Mouse (Mus musculus) CH12.LX (cell line): ENCODE data around the gene Rnf5.

Source experiments
- CTCF ChIP-seq, 2 experiments: IDR thresholded peaks in 1 of 2; conservative IDR thresholded peaks in 1 of 2; 2 replicates each; pipeline ENCODE4 v1.5.1; 2011 to 2012; ENCODE audit warnings: low read depth in 2 of 2, low read length in 2 of 2, improper control_type of control experiment in 1 of 2, inconsistent platforms in 1 of 2, mild to moderate bottlenecking in 1 of 2, moderate library complexity in 1 of 2
- EP300 ChIP-seq: IDR thresholded peaks from 2 replicates; pipeline ENCODE4 v1.6.1; 2011; ENCODE audit warnings: low read length, improper control_type of control experiment
- IRF4 ChIP-seq: IDR thresholded peaks from 2 replicates; pipeline ENCODE4 v1.6.1; 2014; ENCODE audit warnings: low read depth, mild to moderate bottlenecking, inconsistent platforms, low read length, improper control_type of control experiment
- MAX ChIP-seq: IDR thresholded peaks from 2 replicates; pipeline ENCODE4 v1.6.1; 2011; ENCODE audit warnings: low read length, improper control_type of control experiment
- MEF2A ChIP-seq: IDR thresholded peaks from 2 replicates; pipeline ENCODE4 v1.6.1; 2014; ENCODE audit warnings: low read depth, mild to moderate bottlenecking, inconsistent platforms, low read length, improper control_type of control experiment, borderline replicate concordance
- MXI1 ChIP-seq: IDR thresholded peaks from 2 replicates; pipeline ENCODE4 v1.6.1; 2011; ENCODE audit warnings: mild to moderate bottlenecking, low read depth, low read length, improper control_type of control experiment
- MYC ChIP-seq: IDR thresholded peaks from 2 replicates; pipeline ENCODE4 v1.6.1; 2011; ENCODE audit warnings: low read depth, mild to moderate bottlenecking, improper control_type of control experiment, low read length
- PAX5 ChIP-seq: IDR thresholded peaks from 2 replicates; pipeline ENCODE4 v1.6.1; 2012; ENCODE audit warnings: low read length, inconsistent platforms, mixed read lengths
- POLR2A ChIP-seq: IDR thresholded peaks from 2 replicates; pipeline ENCODE4 v1.6.1; 2011; ENCODE audit warnings: low read depth, mild to moderate bottlenecking, improper control_type of control experiment, low read length
- RCOR1 ChIP-seq: conservative IDR thresholded peaks from 2 replicates; pipeline ENCODE4 v1.6.1; 2012; ENCODE audit warnings: low read depth, mild to moderate bottlenecking, inconsistent platforms, low read length, improper control_type of control experiment
- USF2 ChIP-seq: conservative IDR thresholded peaks from 2 replicates; pipeline ENCODE4 v1.6.1; 2011; ENCODE audit warnings: low read depth, low read length, improper control_type of control experiment
- ZC3H11A ChIP-seq: IDR thresholded peaks from 2 replicates; pipeline ENCODE4 v1.6.1; 2012; ENCODE audit warnings: low read depth, mild to moderate bottlenecking, inconsistent platforms, low read length, improper control_type of control experiment
- ZNF384 ChIP-seq: IDR thresholded peaks from 2 replicates; pipeline ENCODE4 v1.6.1; 2012; ENCODE audit warnings: low read depth, low read length, improper control_type of control experiment, inconsistent platforms

DNA sequence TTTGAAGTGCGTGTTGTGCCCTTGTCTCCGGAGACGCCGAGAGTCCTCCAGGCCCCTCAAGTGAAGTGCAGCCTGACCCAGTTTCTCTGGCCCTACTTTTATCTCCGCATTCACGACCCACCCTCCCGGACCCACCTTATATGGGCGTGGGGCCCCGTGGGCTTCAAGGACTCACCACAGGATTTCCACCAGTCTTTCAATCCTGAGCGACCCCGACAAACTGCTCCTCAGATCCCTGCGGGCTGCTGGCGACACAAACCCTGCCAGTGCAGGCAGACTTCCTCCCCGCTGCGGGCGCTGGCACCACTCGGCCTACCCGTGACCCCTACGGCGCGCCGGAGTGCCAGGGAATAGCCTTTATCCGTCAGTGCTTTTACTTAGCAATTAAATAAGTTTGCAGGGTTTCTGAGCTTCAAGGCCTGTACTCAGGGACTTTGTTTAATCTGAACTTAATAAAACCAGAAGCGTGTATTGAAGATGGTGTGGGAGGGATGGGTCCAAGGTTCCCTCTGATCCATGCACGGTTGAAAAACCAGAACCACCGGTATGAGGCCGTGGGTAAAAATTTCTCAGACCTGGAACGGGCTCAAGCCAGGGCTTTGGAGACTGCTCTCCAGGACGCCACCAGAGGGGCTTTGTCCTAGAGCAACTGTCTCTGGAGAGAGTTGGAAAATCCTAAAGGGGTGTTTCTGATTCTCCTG, 24.6 kb upstream of the Rnf5 start, which contains the start of gene Ppt2:
- no peak for TF ChIP-seq POLR2A
- TF ChIP-seq MAX = no peak
- TF ChIP-seq MXI1 = no peak
- TF ChIP-seq PAX5 = no peak
- no peak for TF ChIP-seq MYC
- TF ChIP-seq RCOR1 = no peak
- TF ChIP-seq IRF4 = no peak
- no peak for TF ChIP-seq CTCF (conservative IDR thresholded peaks at IDR 0.05 in 1 of 2, IDR thresholded peaks at IDR 0.05 in 1 of 2; ENCODE audit: low read depth in 2 of 2, low read length in 2 of 2)
- no peak for TF ChIP-seq ZC3H11A
- TF ChIP-seq USF2 = no peak
- TF ChIP-seq ZNF384 = no peak
- no peak for TF ChIP-seq MEF2A
- no peak for TF ChIP-seq EP300
